Mouse (Mus musculus) liver, adult 2 months (tissue): ENCODE data around the gene Olfr68. TPM values are rescaled to one million over a fixed set of nuclear protein-coding genes. Genes with fewer than 3 reads are reported as not detected.
"Not testable (repeated sequence)": the region's sequence is repeated elsewhere in the genome, so short reads cannot be mapped to it uniquely, and the experiment has no call there.

Experiments
- DNase-seq: peaks from one replicate; pipeline ENCODE4 v3.0.0-alpha.2; 2011; ENCODE audit warnings: low read depth, low spot score; ENCODE audit errors: extremely low read depth
- H3K27ac ChIP-seq: fragments of 200-500 bp; replicated peaks from 2 replicates; pipeline ENCODE4 v1.5.1; 2012; ENCODE audit warnings: low read depth, mild to moderate bottlenecking, control low read depth, inconsistent platforms, low read length; ENCODE audit not compliant: insufficient read depth
- H3K27me3 ChIP-seq: fragments of 200-500 bp; 2 replicates; pipeline ENCODE4 v1.6.1; 2012; ENCODE audit warnings: mild to moderate bottlenecking, moderate library complexity, low read length, inconsistent platforms; ENCODE audit not compliant: control insufficient read depth, insufficient read depth
- H3K36me3 ChIP-seq: fragments of 200-500 bp; 2 replicates; pipeline ENCODE4 v1.6.1; 2012; ENCODE audit warnings: low read length, inconsistent platforms; ENCODE audit not compliant: control insufficient read depth, insufficient read depth
- H3K4me1 ChIP-seq: fragments of 200-500 bp; 2 replicates; pipeline ENCODE4 v1.6.1; 2011; ENCODE audit warnings: low read length; ENCODE audit not compliant: control insufficient read depth, insufficient read depth
- H3K4me3 ChIP-seq: fragments of 200-500 bp; 2 replicates; pipeline ENCODE4 v1.5.1; 2011; ENCODE audit warnings: low read depth, mild to moderate bottlenecking, control low read depth, low read length, moderate library complexity; ENCODE audit not compliant: insufficient read depth
- H3K79me2 ChIP-seq: fragments of 200-500 bp; 2 replicates; pipeline ENCODE4 v1.6.1; 2012; ENCODE audit warnings: inconsistent platforms, mild to moderate bottlenecking, low read length, moderate library complexity; ENCODE audit not compliant: control insufficient read depth, insufficient read depth
- H3K9ac ChIP-seq: fragments of 200-500 bp; 2 replicates; pipeline ENCODE4 v1.6.1; 2012; ENCODE audit warnings: low read depth, mild to moderate bottlenecking, control low read depth, inconsistent platforms, low read length
- CTCF ChIP-seq: fragments of 200-500 bp; IDR thresholded peaks from 2 replicates; pipeline ENCODE4 v1.5.1; 2011; ENCODE audit warnings: low read depth, low read length, control low read depth
- POLR2A ChIP-seq: fragments of 200-500 bp; IDR thresholded peaks from 2 replicates; pipeline ENCODE4 v1.6.1; 2011; ENCODE audit warnings: low read length, control low read depth; ENCODE audit not compliant: insufficient read depth; ENCODE audit errors: extremely low read depth
- WGBS: fragments of 180-500 bp; shearing (Covaris S2); methylation state at CpG from one replicate; pipeline ENCODE4 v1.1.7; 2018; 5-methylcytosine and 5-hydroxymethylcytosine counted together
- polyA plus RNA-seq: library from polyadenylated mRNA; depleted of rRNA; stranded (reverse); fragments of >200 nt; gene quantifications from 2 replicates; pipeline ENCODE4 v1.2.3, GENCODE M21; 2012
- total RNA-seq: library from RNA; depleted of rRNA; stranded (reverse); fragments of >200 nt; gene quantifications from 2 replicates; pipeline ENCODE4 v1.2.3, GENCODE M21; 2014

Olfr68 gene
- total and polyA plus RNA-seq, 2 experiments = not detected

- Histone ChIP-seq H3K4me3 (no peak within 1 kb of the TSS), H3K9ac (no peak within 1 kb of the TSS), H3K27me3 (no peaks in the 10 kb centered on the region), H3K36me3 (no peaks in the 10 kb centered on the region), H3K27ac (no peak within 1 kb of the TSS), H3K79me2 (no peaks in the 10 kb centered on the region), H3K4me1 (no peaks in the 10 kb centered on the region)
- TF ChIP-seq POLR2A (no peak), CTCF (no peak)
- 90% methylated on average over 3 of the region's 3 CpGs for WGBS
- no peak for DNase-seq
Measured at GRCm38 (mm10) chr7:103813766-103814165, 34.3 kb upstream of the Olfr68 start, which contains the start of gene Hbb-bt. Gene Hbb-bt (minus strand): TSS chr7:103813996.

- not testable (repeated sequence) for H3K4me3 ChIP-seq, H3K79me2 ChIP-seq, H3K9ac ChIP-seq, DNase-seq, H3K27me3 ChIP-seq, H3K36me3 ChIP-seq, H3K4me1 ChIP-seq, H3K27ac ChIP-seq
- WGBS = no CpG with 5 or more reads among the region's 3 CpGs
Measured at GRCm38 (mm10) chr7:103813152-103813551, 33.7 kb upstream of the Olfr68 start.

- Histone ChIP-seq H3K27ac (no peak overlapping the region), H3K4me1 (no peaks in the 10 kb centered on the region), H3K27me3 (no peaks in the 10 kb centered on the region), H3K4me3 (no peak overlapping the region), H3K79me2 (no peaks in the 10 kb centered on the region), H3K36me3 (no peaks in the 10 kb centered on the region), H3K9ac (no peak overlapping the region)
- WGBS = 43% methylated on average over 1 of the region's 1 CpGs
- TF ChIP-seq CTCF (no peak), POLR2A (no peak)
- no peak for DNase-seq
Measured at GRCm38 (mm10) chr7:103812174-103812573, 32.7 kb upstream of the Olfr68 start.

- Histone ChIP-seq H3K4me3 (no peak overlapping the region), H3K27ac (no peak overlapping the region), H3K4me1 (no peaks in the 10 kb centered on the region), H3K9ac (no peak overlapping the region), H3K27me3 (no peaks in the 10 kb centered on the region), H3K79me2 (no peaks in the 10 kb centered on the region), H3K36me3 (no peaks in the 10 kb centered on the region)
- DNase-seq = no peak
- WGBS = 83% methylated on average over 1 of the region's 1 CpGs
- TF ChIP-seq POLR2A = no peak
- TF ChIP-seq CTCF = no peak
Measured at GRCm38 (mm10) chr7:103811223-103811845, 31.8 kb upstream of the Olfr68 start.

GRCm38 (mm10) chr7:103810746-103811145 lies 31.2 kb upstream of the Olfr68 start:
- Histone ChIP-seq H3K9ac (no peak overlapping the region), H3K4me3 (no peak overlapping the region), H3K36me3 (no peaks in the 10 kb centered on the region), H3K27ac (no peak overlapping the region), H3K4me1 (no peaks in the 10 kb centered on the region), H3K27me3 (no peaks in the 10 kb centered on the region), H3K79me2 (no peaks in the 10 kb centered on the region)
- no peak for DNase-seq
- no peak for TF ChIP-seq POLR2A
- TF ChIP-seq CTCF = no peak
- WGBS = 74% methylated on average over 3 of the region's 3 CpGs

- 73% methylated on average over 1 of the region's 1 CpGs for WGBS
- TF ChIP-seq CTCF (no peak), POLR2A (no peak)
- no peaks in the 10 kb centered on the region for H3K36me3 ChIP-seq
- H3K4me1 ChIP-seq = no peaks in the 10 kb centered on the region
- DNase-seq = no peak
- no peak overlapping the region for H3K9ac ChIP-seq
- H3K79me2 ChIP-seq = no peaks in the 10 kb centered on the region
- H3K4me3 ChIP-seq = no peak overlapping the region
- H3K27ac ChIP-seq = no peak overlapping the region
- no peaks in the 10 kb centered on the region for H3K27me3 ChIP-seq
Measured at GRCm38 (mm10) chr7:103810296-103810695, 30.8 kb upstream of the Olfr68 start.

- Histone ChIP-seq H3K36me3 (no peaks in the 10 kb centered on the region), H3K27ac (no peak overlapping the region), H3K9ac (no peak overlapping the region), H3K27me3 (no peaks in the 10 kb centered on the region), H3K79me2 (no peaks in the 10 kb centered on the region), H3K4me3 (no peak overlapping the region), H3K4me1 (no peaks in the 10 kb centered on the region)
- 67% methylated on average over 1 of the region's 1 CpGs for WGBS
- TF ChIP-seq POLR2A = no peak
- TF ChIP-seq CTCF = no peak
- DNase-seq = no peak
Measured at GRCm38 (mm10) chr7:103809801-103810155, 30.3 kb upstream of the Olfr68 start.
